Mouse (Mus musculus): ENCODE measurements at regions not wholly inside any gene's neighbourhood (a gene's known extent, or its start where the extent isn't known, plus 50 kb on each side); places are given as distances from the start of the nearest gene placed in this dataset.

DNA sequence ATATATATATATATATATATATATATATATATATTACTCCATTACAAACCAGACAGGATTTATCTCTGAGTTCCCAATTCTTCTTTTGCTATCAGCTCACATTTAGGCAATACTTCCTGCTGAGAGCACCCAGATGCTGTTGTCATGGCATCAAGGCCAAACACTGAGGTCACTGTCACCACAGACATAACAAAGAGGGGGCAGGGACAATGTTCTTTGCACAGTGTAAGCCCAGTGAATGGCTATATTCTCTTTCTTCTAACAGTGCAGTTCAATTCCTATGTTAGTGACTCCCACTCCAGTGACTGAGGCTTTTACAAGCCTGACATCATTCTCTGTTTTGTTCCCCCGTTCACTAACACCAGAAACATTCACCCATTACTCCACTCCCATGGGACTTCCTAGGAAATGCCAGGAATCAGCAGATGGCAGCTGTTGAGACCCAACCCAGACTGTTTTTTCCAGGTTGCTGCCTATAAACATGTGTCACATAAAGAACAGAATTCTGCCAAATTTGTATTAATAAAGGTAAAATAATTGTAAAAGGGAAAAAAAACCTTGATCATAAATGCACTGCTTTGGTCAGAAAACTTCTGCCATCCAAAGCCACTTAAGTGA lies 289.5 kb downstream of the Slc22a22 start:
- DNase-seq (ENCODE audit: low read depth, low spot score) = peak; percentile 4

DNA sequence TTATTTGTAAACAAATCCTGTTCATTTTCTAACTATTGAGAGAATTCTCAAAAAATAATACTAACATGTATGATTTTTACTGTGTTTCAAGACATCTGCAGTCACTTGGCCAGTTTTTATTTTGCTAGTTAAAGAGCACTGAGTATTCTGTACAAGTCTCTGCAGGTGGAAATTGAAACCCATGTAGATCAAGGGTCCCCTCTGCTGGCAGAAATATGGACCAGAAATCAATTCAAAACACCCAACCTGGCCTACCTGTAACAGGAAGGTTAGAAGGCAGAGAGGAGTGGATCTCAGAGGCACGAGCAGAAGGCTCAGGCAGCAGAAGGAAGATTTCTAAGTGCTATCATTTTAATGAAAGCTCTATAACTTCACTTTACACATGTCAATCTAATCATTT lies 298.3 kb downstream of the Slc22a22 start:
- DNase-seq (ENCODE audit: low read depth, low spot score) = no peak

DNA sequence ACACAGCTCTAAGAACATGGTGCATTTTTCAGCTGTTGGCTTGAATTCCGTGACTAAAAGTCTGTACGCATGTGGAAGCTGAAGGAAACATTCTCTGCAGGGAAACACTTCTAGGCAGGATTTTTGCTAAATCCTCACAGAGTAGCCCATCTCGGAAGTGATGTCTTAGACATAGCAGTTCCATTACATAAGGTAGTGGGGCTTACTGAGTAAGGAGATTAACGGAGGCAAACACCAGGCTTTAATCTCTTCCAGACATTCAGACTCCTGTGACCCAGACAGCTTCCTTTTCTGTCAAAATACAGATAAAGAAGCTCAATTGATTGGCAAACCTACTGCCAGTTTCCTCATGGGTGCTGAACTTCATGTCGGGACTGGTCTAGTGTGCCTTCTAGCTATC lies 304.7 kb downstream of the Slc22a22 start:
- DNase-seq (ENCODE audit: low read depth, low spot score) = no peak

DNA sequence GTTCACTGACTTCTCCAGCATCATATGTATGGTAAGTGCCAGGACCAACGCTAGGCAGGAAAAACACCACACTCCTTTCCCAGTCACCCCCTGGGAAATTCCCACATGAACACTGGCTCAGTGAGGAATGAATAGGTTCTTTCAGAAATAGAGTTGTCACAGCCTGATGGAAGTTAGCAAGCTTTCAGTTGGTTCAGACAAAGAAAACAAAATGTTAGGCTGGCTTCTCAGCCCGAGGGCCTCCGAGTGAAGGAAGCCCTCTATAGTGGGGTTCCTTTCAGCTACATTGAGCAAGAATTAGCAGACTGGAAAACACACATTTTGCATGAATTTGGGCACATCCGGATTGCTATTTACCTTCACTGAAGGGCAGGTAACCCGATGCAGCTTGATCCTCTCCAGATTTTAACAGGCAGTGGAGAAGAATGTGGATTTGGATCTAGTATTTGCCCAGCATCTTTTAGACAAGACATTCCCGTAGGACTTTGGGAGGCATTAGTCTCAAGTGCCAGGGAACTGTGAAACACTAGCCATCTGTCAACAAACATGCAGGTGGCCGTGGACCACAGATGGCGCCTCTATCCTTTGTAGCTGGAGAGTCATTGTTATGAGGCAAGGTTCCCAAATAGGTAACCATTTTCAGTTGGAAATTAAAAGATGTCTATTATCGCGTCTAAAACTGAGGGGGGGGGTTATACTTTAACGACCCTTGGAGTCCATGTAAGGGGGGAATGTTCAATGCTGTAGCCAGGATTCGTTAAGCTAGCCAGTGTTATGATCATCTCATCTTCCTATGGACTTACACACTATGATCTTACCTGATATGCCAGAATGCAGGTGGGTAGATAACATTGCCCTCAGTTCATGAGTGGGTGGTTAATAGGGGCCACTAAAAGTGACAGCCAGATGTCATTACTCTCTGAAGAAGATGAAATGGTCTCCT lies 314.8 kb downstream of the Slc22a22 start:
- DNase-seq (ENCODE audit: low read depth, low spot score) = no peak

DNA sequence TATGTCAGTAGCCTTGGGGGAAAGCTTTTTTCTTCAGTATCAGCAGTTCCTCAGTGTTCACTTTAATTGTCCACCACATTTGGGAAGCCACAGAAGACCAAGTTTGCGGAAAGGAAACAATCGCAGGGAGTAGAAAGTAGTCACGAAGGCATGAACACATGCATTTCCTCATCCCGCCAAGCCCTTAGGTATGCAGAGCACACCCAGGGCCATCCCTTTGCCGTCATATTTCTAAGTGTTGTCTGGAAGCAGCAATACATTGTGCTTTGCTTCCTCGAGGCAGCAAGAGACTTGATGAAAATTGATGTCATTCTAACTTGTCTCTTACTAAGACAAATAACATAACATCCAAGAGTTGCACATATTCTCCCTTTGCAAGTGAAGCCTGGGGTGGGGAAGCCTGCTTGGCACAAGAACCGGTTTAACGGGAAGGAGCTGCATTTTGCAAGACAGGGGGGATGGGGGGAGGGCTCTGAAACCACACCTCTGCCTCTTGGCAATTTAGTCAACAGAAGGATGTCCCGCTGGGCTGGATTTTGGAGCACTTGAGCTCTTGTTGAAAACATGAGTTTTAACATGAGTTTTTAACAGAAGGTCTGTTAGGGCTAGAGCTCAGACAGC lies 337.2 kb downstream of the Slc22a22 start:
- no peak for DNase-seq (ENCODE audit: low read depth, low spot score)

DNA sequence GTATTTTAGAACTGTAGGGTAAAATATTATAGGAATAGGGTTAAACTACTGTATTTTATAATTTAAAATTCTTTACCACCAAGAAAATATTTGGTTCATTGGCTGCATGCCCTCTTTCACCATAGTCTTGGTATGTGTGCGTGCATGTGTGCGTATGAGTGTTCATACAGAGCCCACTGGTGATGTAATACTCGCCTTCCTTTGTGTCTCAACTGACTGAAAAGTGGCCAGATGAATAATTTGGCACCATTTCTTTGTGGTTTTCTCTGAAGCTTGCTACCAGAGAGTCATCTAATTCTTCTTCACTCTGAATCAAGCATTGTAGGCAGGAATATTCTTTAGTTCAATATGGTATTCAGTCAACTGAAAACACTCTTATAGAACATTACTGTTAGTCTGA lies 372.7 kb downstream of the Slc22a22 start:
- no peak for DNase-seq (ENCODE audit: low read depth, low spot score)

DNA sequence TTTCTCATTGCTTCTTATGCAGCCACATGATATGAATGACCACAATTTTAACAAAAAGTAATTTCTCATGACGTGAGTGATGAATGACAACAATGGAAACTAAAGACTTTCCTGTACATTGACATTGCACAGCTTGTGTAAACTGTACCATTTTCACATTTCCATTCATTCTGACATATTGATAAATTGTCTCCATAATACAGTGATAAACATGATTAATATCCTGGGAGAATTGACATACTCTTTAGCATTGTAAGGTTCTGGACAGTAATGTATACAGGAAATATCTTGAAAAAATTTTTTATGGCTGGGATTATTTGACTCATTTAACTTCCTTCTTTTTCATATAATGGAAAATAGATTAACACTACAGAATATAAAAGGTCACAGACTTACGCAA lies 380.1 kb downstream of the Slc22a22 start:
- no peak for DNase-seq (ENCODE audit: low read depth, low spot score)

DNA sequence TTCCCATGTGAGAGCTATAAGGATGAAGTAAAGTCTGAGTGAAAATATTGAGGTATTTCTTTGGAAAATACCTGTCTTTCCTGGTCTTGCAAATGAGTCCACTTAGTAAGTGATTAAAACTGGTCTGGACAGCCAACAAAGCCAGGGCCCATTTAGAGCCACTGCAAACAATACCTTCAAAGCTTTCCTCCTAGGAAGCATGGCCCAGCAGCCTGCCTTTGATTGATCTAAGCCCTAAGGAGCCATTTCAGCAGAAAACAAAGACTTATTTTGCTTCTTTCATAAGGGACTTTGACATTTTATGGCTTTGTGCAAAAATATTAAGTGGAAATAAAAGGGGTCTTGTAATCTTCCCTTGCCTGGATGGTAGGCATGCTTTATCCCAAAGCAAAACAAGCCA lies 397.6 kb downstream of the Slc22a22 start:
- no peak for DNase-seq (ENCODE audit: low read depth, low spot score)

DNA sequence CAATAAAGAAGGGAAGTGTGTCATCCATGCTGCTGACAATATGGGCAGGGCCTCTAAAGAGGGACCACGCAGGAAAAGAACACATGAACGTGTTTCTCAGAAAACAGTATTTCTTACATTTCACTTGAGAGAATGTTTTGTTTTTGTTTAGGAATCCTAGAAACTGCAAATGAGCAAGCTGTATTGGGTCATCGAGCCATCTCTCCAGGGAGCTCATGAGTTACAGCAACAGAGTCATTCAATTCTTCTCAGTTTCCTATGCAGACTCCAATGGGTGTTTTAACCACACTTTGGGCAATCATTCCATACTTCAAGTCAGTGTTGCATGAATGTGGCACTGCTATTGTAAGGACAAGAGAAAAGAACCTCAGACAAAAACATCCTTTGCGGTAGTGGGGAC lies 403.6 kb downstream of the Slc22a22 start:
- DNase-seq (ENCODE audit: low read depth, low spot score) = no peak

DNA sequence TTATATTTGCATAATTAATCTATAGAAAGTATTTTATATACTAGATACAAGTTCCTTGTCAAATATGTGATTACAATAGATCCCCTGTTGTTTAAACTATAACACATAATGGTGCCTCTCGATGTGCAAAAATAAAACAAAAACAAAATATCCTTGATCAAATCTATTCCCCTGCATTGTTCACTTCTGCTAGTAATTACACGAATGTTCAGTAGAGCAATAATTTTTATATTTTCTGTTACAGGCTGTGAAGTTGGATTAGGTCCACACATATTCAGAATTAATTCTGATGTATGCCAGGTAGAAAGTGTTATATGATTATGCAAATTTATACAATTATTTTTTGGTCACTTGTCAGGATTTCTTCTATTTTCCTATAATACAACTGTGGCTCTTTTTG lies 415.9 kb downstream of the Slc22a22 start:
- DNase-seq (ENCODE audit: low read depth, low spot score) = no peak

DNA sequence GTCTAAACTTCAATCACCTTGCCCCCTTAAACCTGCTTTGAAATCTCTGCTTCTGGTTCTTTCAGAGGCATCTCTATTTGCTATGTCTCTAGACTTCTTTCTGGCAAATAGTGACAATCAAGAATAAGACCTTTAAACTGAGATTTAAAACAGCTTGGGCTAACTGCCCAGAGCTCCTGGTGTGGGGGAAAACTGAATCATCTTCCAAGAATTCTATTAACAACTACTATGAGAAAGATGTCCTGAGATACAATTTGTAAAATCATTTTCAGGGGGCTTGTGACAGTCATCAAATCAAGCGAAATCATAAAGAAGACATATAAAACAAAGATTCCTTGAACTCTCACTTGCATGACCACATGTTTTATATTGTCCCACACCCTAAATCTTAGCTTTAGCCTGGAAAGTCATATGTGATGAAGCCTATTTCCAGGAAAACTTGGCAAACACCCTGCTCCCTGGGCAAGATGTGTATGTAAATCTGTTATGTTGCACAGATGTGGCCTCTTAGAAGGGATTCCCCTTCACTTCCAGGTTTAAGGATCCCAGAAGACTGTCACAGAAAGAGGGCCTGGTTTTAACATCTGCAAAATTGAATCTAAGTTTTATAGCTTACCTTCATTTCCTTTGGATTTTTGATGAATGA lies 417.8 kb downstream of the Slc22a22 start:
- no peak for DNase-seq (ENCODE audit: low read depth, low spot score)

DNA sequence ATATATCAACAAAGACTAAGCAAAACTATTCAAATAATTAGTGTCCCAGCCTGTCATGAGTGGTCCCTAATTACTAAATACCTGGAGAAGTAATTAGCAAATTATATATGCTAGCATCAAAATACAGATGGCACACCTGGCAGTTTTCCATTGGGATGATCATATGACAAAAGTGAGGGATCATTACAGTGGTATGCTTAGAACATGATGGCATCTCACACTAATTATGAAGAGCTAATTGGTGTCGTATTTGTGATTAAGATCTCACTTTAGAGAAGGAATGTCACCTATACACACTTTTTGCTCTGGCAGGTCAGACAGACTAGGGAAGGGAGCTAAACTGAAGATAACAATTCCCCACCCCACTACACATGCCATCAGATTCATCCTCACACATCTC lies 425.1 kb downstream of the Slc22a22 start:
- DNase-seq (ENCODE audit: low read depth, low spot score) = no peak

DNA sequence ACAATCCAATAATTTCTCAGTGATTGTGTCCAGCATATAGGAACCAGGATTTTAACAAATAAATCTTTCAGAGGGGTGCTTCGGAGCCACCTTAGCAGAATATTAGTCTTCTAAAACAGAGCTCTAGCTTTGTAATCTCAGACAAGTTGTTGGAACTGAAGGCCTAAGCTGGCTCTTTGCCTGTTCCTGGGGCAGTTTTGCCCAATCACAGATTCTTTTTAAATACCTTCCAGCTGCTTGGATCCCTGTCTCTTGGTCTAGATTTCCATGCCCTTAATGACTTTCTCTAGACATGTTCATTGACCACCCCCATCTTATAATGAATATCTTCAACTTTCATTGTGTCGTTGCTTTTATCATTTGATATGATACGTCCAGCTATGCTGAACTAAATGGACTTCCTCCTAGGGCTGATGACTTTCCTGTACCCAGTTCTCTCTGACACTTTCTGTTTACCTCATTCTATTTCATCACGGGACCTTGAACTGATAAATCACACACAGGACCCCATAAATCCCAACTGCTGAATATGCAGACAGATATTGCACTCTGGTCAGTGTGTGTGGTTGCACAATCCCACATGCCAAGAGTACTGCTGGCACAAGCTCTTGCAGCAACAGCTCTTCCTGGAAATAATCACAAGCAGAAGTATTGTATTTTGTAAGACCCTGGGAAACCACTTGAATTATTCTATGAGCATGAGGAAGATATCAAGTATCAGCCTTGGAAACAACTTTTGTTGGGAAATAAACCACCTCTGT lies 440.4 kb downstream of the Slc22a22 start:
- DNase-seq (ENCODE audit: low read depth, low spot score) = no peak

DNA sequence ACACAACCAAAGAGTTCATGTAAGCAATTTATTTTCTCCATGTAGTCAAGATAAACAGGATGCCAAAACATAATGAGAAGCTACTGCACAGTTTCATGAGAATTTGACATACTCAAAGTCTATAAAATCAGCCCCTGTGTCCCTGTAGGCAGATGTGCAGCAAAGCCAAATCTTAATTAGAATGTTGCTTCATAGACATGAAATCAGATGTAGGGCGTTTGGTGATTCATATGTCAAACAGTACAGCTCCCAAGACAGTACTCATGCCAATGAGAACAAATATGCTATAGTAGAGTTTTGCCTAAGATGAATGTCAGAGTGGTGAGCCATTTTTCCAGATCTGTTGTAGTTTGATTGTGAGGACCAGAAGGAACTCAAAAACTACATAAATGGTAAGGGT lies 444.4 kb downstream of the Slc22a22 start:
- no peak for DNase-seq (ENCODE audit: low read depth, low spot score)
